Mouse (Mus musculus) hindbrain, embryonic 14.5 days (tissue): ENCODE data around the gene Tigd4. TPM values are rescaled to one million over a fixed set of nuclear protein-coding genes. Genes with fewer than 3 reads are reported as not detected.

Experiments
- ATAC-seq: fragments of 200-750 bp; cut with Nextera tagmentation; 2 replicates; pipeline ENCODE4 v1.8.0; 2017; ENCODE audit warnings: moderate number of reproducible peaks, mild to moderate bottlenecking, moderate TSS enrichment, moderate library complexity; ENCODE audit not compliant: low FRiP score
- DNase-seq: peaks from one replicate; pipeline ENCODE4 v3.0.0-alpha.2; 2015; ENCODE audit warnings: low spot score
- H3K27ac ChIP-seq: fragments of 300-500 bp; sonication (generic); 2 replicates; pipeline ENCODE4 v1.5.1; 2014; ENCODE audit warnings: mild to moderate bottlenecking, moderate library complexity
- H3K27me3 ChIP-seq: fragments of 300-500 bp; sonication (generic); 2 replicates; pipeline ENCODE4 v1.6.1; 2014; ENCODE audit warnings: mild to moderate bottlenecking, low read length, mixed read lengths; ENCODE audit not compliant: control insufficient read depth, insufficient read depth
- H3K36me3 ChIP-seq: fragments of 300-500 bp; sonication (generic); replicated peaks from 2 replicates; pipeline ENCODE4 v1.6.1; 2014; ENCODE audit not compliant: control insufficient read depth, insufficient read depth
- H3K4me1 ChIP-seq: fragments of 300-500 bp; sonication (generic); replicated peaks from 2 replicates; pipeline ENCODE4 v1.6.1; 2014; ENCODE audit warnings: antibody characterized with exemption, low read length, mixed read lengths; ENCODE audit not compliant: control insufficient read depth, insufficient read depth
- H3K4me2 ChIP-seq: fragments of 300-500 bp; sonication (generic); replicated peaks from 2 replicates; pipeline ENCODE4 v1.6.1; 2014; ENCODE audit warnings: mild to moderate bottlenecking, moderate library complexity
- H3K4me3 ChIP-seq: fragments of 300-500 bp; sonication (generic); replicated peaks from 2 replicates; pipeline ENCODE4 v1.5.1; 2014; ENCODE audit warnings: mild to moderate bottlenecking, low read length
- H3K9ac ChIP-seq: fragments of 300-500 bp; sonication (generic); 2 replicates; pipeline ENCODE4 v1.6.1; 2014
- H3K9me3 ChIP-seq: fragments of 300-500 bp; sonication (generic); 2 replicates; pipeline ENCODE4 v1.6.1; 2016; ENCODE audit warnings: low read length; ENCODE audit not compliant: control insufficient read depth
- WGBS: fragments of 180-500 bp; shearing (Covaris S2); extraction: QIAGEN DNeasy Blood & Tissue Kit; methylation state at CpG from one replicate; pipeline ENCODE4 v1.1.7; 2014; 5-methylcytosine and 5-hydroxymethylcytosine counted together
- polyA plus RNA-seq: library from polyadenylated mRNA; unstranded; fragments of >200 nt; fragmentation: Nextera tagmentation; extraction: Ambion mirVana; gene quantifications from 2 replicates; pipeline ENCODE4 v1.2.1, GENCODE M21; 2014

The Tigd4 gene
- polyA plus RNA-seq, 1 experiment from 2014 or later = not detected

- Histone ChIP-seq H3K36me3 (no peaks in the 10 kb centered on the region), H3K9ac (no peak overlapping the region), H3K27ac (no peak overlapping the region), H3K4me2 (no peak overlapping the region), H3K4me3 (no peak overlapping the region), H3K9me3 (no peaks in the 10 kb centered on the region), H3K4me1 (no peaks in the 10 kb centered on the region), H3K27me3 (no peaks in the 10 kb centered on the region)
- DNase-seq = no peak
- 82% methylated on average over 3 of the region's 3 CpGs for whole genome bisulfite sequencing
- ATAC-seq = no peak
Measured at GRCm38 (mm10) chr3:84622026-84622425, 28.7 kb downstream of the Tigd4 start.

GRCm38 (mm10) chr3:84631586-84631985 is 38.2 kb downstream of the Tigd4 start:
- no peak overlapping the region for H3K9ac ChIP-seq
- no peak for DNase-seq
- no peak for ATAC-seq
- no peaks in the 10 kb centered on the region for H3K9me3 ChIP-seq
- no peaks in the 10 kb centered on the region for H3K36me3 ChIP-seq
- no peak overlapping the region for H3K4me3 ChIP-seq
- no peaks in the 10 kb centered on the region for H3K4me1 ChIP-seq
- no peak overlapping the region for H3K4me2 ChIP-seq
- no peak overlapping the region for H3K27ac ChIP-seq
- H3K27me3 ChIP-seq = no peaks in the 10 kb centered on the region
- WGBS = 94% methylated on average over 9 of the region's 9 CpGs

GRCm38 (mm10) chr3:84637095-84637494 is 43.7 kb downstream of the Tigd4 start:
- no peaks in the 10 kb centered on the region for H3K9me3 ChIP-seq
- H3K27me3 ChIP-seq = no peaks in the 10 kb centered on the region
- 76% methylated on average over 6 of the region's 6 CpGs for WGBS
- H3K4me3 ChIP-seq = no peak overlapping the region
- H3K4me1 ChIP-seq = 0 out of 2 replicates have a peak, but pooled peaks cover 12% of the 10 kb centered on the region
- H3K9ac ChIP-seq = no peak overlapping the region
- no peak overlapping the region for H3K4me2 ChIP-seq
- ATAC-seq (no peak), DNase-seq (no peak)
- no peak overlapping the region for H3K27ac ChIP-seq
- no peaks in the 10 kb centered on the region for H3K36me3 ChIP-seq

GRCm38 (mm10) chr3:84637890-84638578 is 44.7 kb downstream of the Tigd4 start:
- no peaks in the 10 kb centered on the region for H3K36me3 ChIP-seq
- 0 out of 2 replicates have a peak, but pooled peaks cover 12% of the 10 kb centered on the region for H3K4me1 ChIP-seq
- no peak overlapping the region for H3K4me2 ChIP-seq
- H3K4me3 ChIP-seq = no peak overlapping the region
- WGBS = 74% methylated on average over 12 of the region's 12 CpGs
- no peak for ATAC-seq
- no peak for DNase-seq
- H3K27me3 ChIP-seq = no peaks in the 10 kb centered on the region
- H3K27ac ChIP-seq = no peak overlapping the region
- H3K9me3 ChIP-seq = no peaks in the 10 kb centered on the region
- H3K9ac ChIP-seq = no peak overlapping the region

- DNase-seq = no peak
- Histone ChIP-seq H3K4me2 (no peak overlapping the region), H3K4me3 (no peak overlapping the region), H3K9me3 (no peaks in the 10 kb centered on the region), H3K4me1 (0 out of 2 replicates have a peak, but pooled peaks cover 12% of the 10 kb centered on the region), H3K27me3 (no peaks in the 10 kb centered on the region), H3K9ac (no peak overlapping the region), H3K27ac (no peak overlapping the region), H3K36me3 (no peaks in the 10 kb centered on the region)
- 90% methylated on average over 4 of the region's 4 CpGs for WGBS
- ATAC-seq = no peak
Measured at GRCm38 (mm10) chr3:84638858-84639257, 45.5 kb downstream of the Tigd4 start.

GRCm38 (mm10) chr3:84639767-84640500 is 46.6 kb downstream of the Tigd4 start:
- Histone ChIP-seq H3K27ac (no peak overlapping the region), H3K4me1 (0 out of 2 replicates have a peak, but pooled peaks cover 12% of the 10 kb centered on the region), H3K36me3 (no peaks in the 10 kb centered on the region), H3K9me3 (no peaks in the 10 kb centered on the region), H3K9ac (no peak overlapping the region), H3K4me3 (no peak overlapping the region), H3K27me3 (no peaks in the 10 kb centered on the region), H3K4me2 (no peak overlapping the region)
- ATAC-seq = no peak
- no peak for DNase-seq
- 40% methylated on average over 11 of the region's 11 CpGs for WGBS

GRCm38 (mm10) chr3:84640536-84640935 is 47.2 kb downstream of the Tigd4 start:
- ATAC-seq (no peak), DNase-seq (no peak)
- Histone ChIP-seq H3K9ac (no peak overlapping the region), H3K4me2 (no peak overlapping the region), H3K36me3 (no peaks in the 10 kb centered on the region), H3K9me3 (no peaks in the 10 kb centered on the region), H3K4me1 (0 out of 2 replicates have a peak, but pooled peaks cover 12% of the 10 kb centered on the region), H3K27me3 (no peaks in the 10 kb centered on the region), H3K27ac (no peak overlapping the region), H3K4me3 (no peak overlapping the region)
- 38% methylated on average over 6 of the region's 6 CpGs for WGBS

- Histone ChIP-seq H3K4me3 (no peak overlapping the region), H3K9ac (no peak overlapping the region), H3K9me3 (no peaks in the 10 kb centered on the region), H3K27ac (no peak overlapping the region), H3K36me3 (no peaks in the 10 kb centered on the region), H3K4me2 (no peak overlapping the region), H3K27me3 (no peaks in the 10 kb centered on the region), H3K4me1 (0 out of 2 replicates have a peak, but pooled peaks cover 15% of the 10 kb centered on the region)
- 89% methylated on average over 2 of the region's 2 CpGs for WGBS
- ATAC-seq (no peak), DNase-seq (no peak)
Measured at GRCm38 (mm10) chr3:84641391-84641790, 48.0 kb downstream of the Tigd4 start.

- no peak overlapping the region for H3K27ac ChIP-seq
- no peaks in the 10 kb centered on the region for H3K27me3 ChIP-seq
- no peaks in the 10 kb centered on the region for H3K36me3 ChIP-seq
- ATAC-seq (no peak), DNase-seq (no peak)
- no peak overlapping the region for H3K4me3 ChIP-seq
- no peak overlapping the region for H3K4me2 ChIP-seq
- WGBS = 34% methylated on average over 4 of the region's 4 CpGs
- no peaks in the 10 kb centered on the region for H3K9me3 ChIP-seq
- peaks cover 24% of the 10 kb centered on the region for H3K4me1 ChIP-seq
- no peak overlapping the region for H3K9ac ChIP-seq
Measured at GRCm38 (mm10) chr3:84642942-84643341, 49.6 kb downstream of the Tigd4 start.
